Mouse (Mus musculus) limb, embryonic 11.5 days (tissue): Measurements from ENCODE around the gene Elmo3. TPM values are rescaled to one million over a fixed set of nuclear protein-coding genes. Genes with fewer than 3 reads are reported as not detected.

Experiments used
- ATAC-seq: fragments of 200-750 bp; cut with Nextera tagmentation; 2 replicates; pipeline ENCODE4 v1.8.0; 2017; ENCODE audit warnings: low read depth; ENCODE audit not compliant: insufficient number of reproducible peaks, low FRiP score, low TSS enrichment
- DNase-seq: peaks from one replicate; pipeline ENCODE4 v3.0.0-alpha.2; 2015; ENCODE audit warnings: low spot score
- H3K27ac ChIP-seq: fragments of 300-500 bp; sonication (generic); replicated peaks from 2 replicates; pipeline ENCODE4 v1.5.1; 2014; ENCODE audit warnings: low read depth, mild to moderate bottlenecking, low read length
- H3K27me3 ChIP-seq: fragments of 300-500 bp; sonication (generic); 2 replicates; pipeline ENCODE4 v1.6.1; 2014; ENCODE audit warnings: mild to moderate bottlenecking, low read length, mixed read lengths; ENCODE audit not compliant: control insufficient read depth, insufficient read depth
- H3K36me3 ChIP-seq: fragments of 300-500 bp; sonication (generic); 2 replicates; pipeline ENCODE4 v1.6.1; 2014; ENCODE audit warnings: mild to moderate bottlenecking, low read length, moderate library complexity, mixed read lengths; ENCODE audit not compliant: control insufficient read depth, insufficient read depth
- H3K4me1 ChIP-seq: fragments of 300-500 bp; sonication (generic); 2 replicates; pipeline ENCODE4 v1.6.1; 2014; ENCODE audit warnings: low read length, mixed read lengths; ENCODE audit not compliant: control insufficient read depth, insufficient read depth
- H3K4me2 ChIP-seq: fragments of 300-500 bp; sonication (generic); 2 replicates; pipeline ENCODE4 v1.6.1; 2014; ENCODE audit warnings: low read depth, mild to moderate bottlenecking, moderate library complexity; ENCODE audit not compliant: severe bottlenecking
- H3K4me3 ChIP-seq: fragments of 300-500 bp; sonication (generic); 2 replicates; pipeline ENCODE4 v1.5.1; 2014; ENCODE audit warnings: low read depth, low read length
- H3K9ac ChIP-seq: fragments of 300-500 bp; sonication (generic); 2 replicates; pipeline ENCODE4 v1.6.1; 2014; ENCODE audit warnings: mild to moderate bottlenecking, low read length
- H3K9me3 ChIP-seq: fragments of 300-500 bp; sonication (generic); 2 replicates; pipeline ENCODE4 v1.6.1; 2016; ENCODE audit warnings: low read length; ENCODE audit not compliant: control insufficient read depth
- WGBS: fragments of 180-500 bp; shearing (Covaris S2); extraction: QIAGEN DNeasy Blood & Tissue Kit; methylation state at CpG from one replicate; pipeline ENCODE4 v1.1.7; 2014; 5-methylcytosine and 5-hydroxymethylcytosine counted together
- polyA plus RNA-seq: library from polyadenylated mRNA; unstranded; fragments of >200 nt; fragmentation: Nextera tagmentation; extraction: Ambion mirVana; gene quantifications from 2 replicates; pipeline ENCODE4 v1.2.1, GENCODE M21; 2014

The Elmo3 gene
- polyA plus RNA-seq, 1 experiment from 2014 or later, result 3.7 TPM

GRCm38 (mm10) chr8:105336373-105337130 lies 31.2 kb downstream of the Elmo3 start:
- 35% methylated on average over 32 of the region's 32 CpGs for WGBS
- Histone ChIP-seq H3K9me3 (no peaks in the 10 kb centered on the region), H3K36me3 (peaks cover 8% of the 10 kb centered on the region), H3K27me3 (no peaks in the 10 kb centered on the region), H3K4me2 (no peak overlapping the region), H3K4me3 (no peak overlapping the region), H3K4me1 (no peaks in the 10 kb centered on the region), H3K27ac (no peak overlapping the region), H3K9ac (no peak overlapping the region)
- DNase-seq (no peak), ATAC-seq (no peak)

GRCm38 (mm10) chr8:105338992-105339391 lies 33.6 kb downstream of the Elmo3 start:
- no peak overlapping the region for H3K27ac ChIP-seq
- no peak for DNase-seq
- H3K36me3 ChIP-seq, result peaks cover 8% of the 10 kb centered on the region
- H3K4me1 ChIP-seq, result no peaks in the 10 kb centered on the region
- no peak overlapping the region for H3K4me3 ChIP-seq
- no peak overlapping the region for H3K4me2 ChIP-seq
- no peak overlapping the region for H3K9ac ChIP-seq
- WGBS, result 18% methylated on average over 4 of the region's 4 CpGs
- no peaks in the 10 kb centered on the region for H3K9me3 ChIP-seq
- no peaks in the 10 kb centered on the region for H3K27me3 ChIP-seq
- ATAC-seq, result no peak

GRCm38 (mm10) chr8:105339886-105340635 lies 34.7 kb downstream of the Elmo3 start:
- H3K9ac ChIP-seq, result no peak overlapping the region
- DNase-seq, result no peak
- H3K4me2 ChIP-seq, result no peak overlapping the region
- no peaks in the 10 kb centered on the region for H3K27me3 ChIP-seq
- WGBS, result 71% methylated on average over 6 of the region's 6 CpGs
- H3K27ac ChIP-seq, result no peak overlapping the region
- H3K4me3 ChIP-seq, result no peak overlapping the region
- H3K4me1 ChIP-seq, result 0 out of 2 replicates have a peak, but pooled peaks cover under 1% of the 10 kb centered on the region
- peaks cover 3% of the 10 kb centered on the region for H3K36me3 ChIP-seq
- no peak for ATAC-seq
- no peaks in the 10 kb centered on the region for H3K9me3 ChIP-seq

GRCm38 (mm10) chr8:105341399-105341798 lies 36.0 kb downstream of the Elmo3 start:
- H3K4me3 ChIP-seq, result no peak overlapping the region
- no peaks in the 10 kb centered on the region; the same call in 1 of the 2 replicates for H3K36me3 ChIP-seq
- DNase-seq (no peak), ATAC-seq (no peak)
- H3K9me3 ChIP-seq, result no peaks in the 10 kb centered on the region
- no peak overlapping the region for H3K4me2 ChIP-seq
- no peak overlapping the region for H3K9ac ChIP-seq
- 58% methylated on average over 8 of the region's 8 CpGs for WGBS
- H3K27ac ChIP-seq, result no peak overlapping the region
- H3K4me1 ChIP-seq, result peaks cover 9% of the 10 kb centered on the region
- H3K27me3 ChIP-seq, result no peaks in the 10 kb centered on the region

- no peaks in the 10 kb centered on the region for H3K27me3 ChIP-seq
- WGBS, result 85% methylated on average over 4 of the region's 4 CpGs
These were observed 37.4 kb downstream of the Elmo3 start for GRCm38 (mm10) chr8:105342768-105343167.

GRCm38 (mm10) chr8:105343791-105344574 lies 38.6 kb downstream of the Elmo3 start:
- Histone ChIP-seq H3K4me1 (peaks cover 12% of the 10 kb centered on the region), H3K36me3 (no peaks in the 10 kb centered on the region), H3K4me2 (no peak overlapping the region), H3K9ac (no peak overlapping the region), H3K4me3 (no peak overlapping the region), H3K9me3 (no peaks in the 10 kb centered on the region), H3K27ac (no peak overlapping the region), H3K27me3 (no peaks in the 10 kb centered on the region)
- 83% methylated on average over 6 of the region's 8 CpGs for WGBS
- ATAC-seq (no peak), DNase-seq (no peak)

More at GRCm38 (mm10) chr8:105342768-105343167, 37.4 kb downstream of the Elmo3 start:
- Histone ChIP-seq H3K9ac (no peak overlapping the region), H3K4me3 (no peak overlapping the region), H3K4me1 (peaks cover 12% of the 10 kb centered on the region), H3K9me3 (no peaks in the 10 kb centered on the region), H3K36me3 (no peaks in the 10 kb centered on the region), H3K4me2 (no peak overlapping the region), H3K27ac (no peak overlapping the region)
- DNase-seq, result no peak
- ATAC-seq, result no peak

GRCm38 (mm10) chr8:105345061-105345975 lies 39.9 kb downstream of the Elmo3 start:
- H3K27me3 ChIP-seq, result no peaks in the 10 kb centered on the region
- H3K27ac ChIP-seq, result no peak overlapping the region
- H3K4me2 ChIP-seq, result no peak overlapping the region
- no peak overlapping the region for H3K9ac ChIP-seq
- ATAC-seq, result no peak
- H3K4me1 ChIP-seq, result peaks cover 19% of the 10 kb centered on the region
- DNase-seq, result no peak
- H3K4me3 ChIP-seq, result no peak overlapping the region
- H3K36me3 ChIP-seq, result no peaks in the 10 kb centered on the region
- WGBS, result 68% methylated on average over 7 of the region's 7 CpGs
- no peaks in the 10 kb centered on the region for H3K9me3 ChIP-seq
